Mouse (Mus musculus) thymus, adult 2 months (tissue): ENCODE results near the gene Slc5a6.

Experiments
- CTCF ChIP-seq: fragments of 200-500 bp; IDR thresholded peaks from 2 replicates; pipeline ENCODE4 v1.5.1; 2012; ENCODE audit warnings: mild to moderate bottlenecking, control low read depth, low read length, moderate library complexity, borderline replicate concordance; ENCODE audit not compliant: control insufficient read depth, poor library complexity, insufficient read depth; ENCODE audit errors: extremely low read depth
- POLR2A ChIP-seq: fragments of 200-500 bp; IDR thresholded peaks from 2 replicates; pipeline ENCODE4 v1.6.1; 2012; ENCODE audit warnings: mild to moderate bottlenecking, low read length, control low read depth, moderate library complexity; ENCODE audit not compliant: control insufficient read depth, poor library complexity, insufficient read depth; ENCODE audit errors: extremely low read depth

DNA sequence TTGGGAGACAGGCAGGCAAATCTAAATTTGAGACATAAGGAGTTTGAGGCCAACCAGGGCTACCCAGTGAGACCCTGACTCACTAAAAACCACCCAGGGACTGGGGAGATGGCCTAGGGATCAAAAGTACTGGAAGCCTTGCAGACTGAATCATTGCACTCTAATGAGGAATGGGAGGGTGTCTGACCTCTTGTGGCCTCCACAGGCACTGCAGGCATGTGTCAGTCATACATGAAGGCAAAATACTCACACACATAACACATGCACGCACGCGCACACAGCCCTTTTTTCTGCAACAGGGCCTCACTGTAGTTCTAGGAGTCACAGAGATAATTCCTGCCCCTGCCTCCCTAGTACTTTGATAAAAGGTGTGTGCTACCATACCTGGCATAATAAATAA, 32.7 kb upstream of the Slc5a6 start:
- TF ChIP-seq POLR2A (no peak), CTCF (no peak)
